Mouse (Mus musculus): ENCODE results near the gene Srsf1. TPM values are rescaled to one million over a fixed set of nuclear protein-coding genes. Genes with fewer than 3 reads are reported as not detected.

Srsf1 gene
- polyA plus RNA-seq, 1 experiment from 2014 or later: 446 TPM

DNA sequence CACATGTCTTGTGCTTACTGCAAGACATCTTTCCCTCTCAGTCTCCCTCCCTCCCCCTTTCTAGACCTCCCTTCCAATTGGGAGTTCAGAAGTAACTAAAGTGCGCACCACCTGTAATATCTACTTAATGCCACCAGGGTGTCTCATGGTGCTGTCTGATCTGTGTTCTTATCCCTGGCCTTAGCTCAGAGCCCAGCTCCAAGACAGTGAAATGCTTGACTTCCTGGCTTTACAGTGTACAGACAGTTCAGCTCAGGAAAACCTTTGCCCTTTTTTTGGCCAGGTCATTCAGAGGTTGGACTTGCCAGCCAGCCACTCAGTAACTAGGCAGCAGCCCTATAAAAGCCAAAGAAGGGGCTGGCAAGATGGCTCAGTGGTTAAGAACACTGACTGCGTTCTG is 12.0 kb downstream of the Srsf1 start:
- peaks cover 14% of the 10 kb centered on the region; the same call in 1 of the 2 replicates for H3K36me3 ChIP-seq (ENCODE audit: insufficient read depth)
- H3K4me2 ChIP-seq: no peak overlapping the region
- no peaks in the 10 kb centered on the region for H3K9me3 ChIP-seq (ENCODE audit: low read depth, low read length)
- no peak overlapping the region for H3K9ac ChIP-seq
- 44% methylated on average over 2 of the region's 2 CpGs for WGBS
- DNase-seq: peak; percentile 88
- H3K4me1 ChIP-seq (ENCODE audit: insufficient read depth): no peaks in the 10 kb centered on the region
- H3K27me3 ChIP-seq (ENCODE audit: insufficient read depth, low read length): no peaks in the 10 kb centered on the region
- peak; percentile 83 for ATAC-seq (ENCODE audit: insufficient read depth)
- H3K27ac ChIP-seq (ENCODE audit: low read depth): no peak overlapping the region
- H3K4me3 ChIP-seq (ENCODE audit: low read depth, low read length): no peak overlapping the region
- peak; percentile 91 for TF ChIP-seq CTCF (IDR thresholded peaks at IDR 0.05; ENCODE audit: low read depth)

DNA sequence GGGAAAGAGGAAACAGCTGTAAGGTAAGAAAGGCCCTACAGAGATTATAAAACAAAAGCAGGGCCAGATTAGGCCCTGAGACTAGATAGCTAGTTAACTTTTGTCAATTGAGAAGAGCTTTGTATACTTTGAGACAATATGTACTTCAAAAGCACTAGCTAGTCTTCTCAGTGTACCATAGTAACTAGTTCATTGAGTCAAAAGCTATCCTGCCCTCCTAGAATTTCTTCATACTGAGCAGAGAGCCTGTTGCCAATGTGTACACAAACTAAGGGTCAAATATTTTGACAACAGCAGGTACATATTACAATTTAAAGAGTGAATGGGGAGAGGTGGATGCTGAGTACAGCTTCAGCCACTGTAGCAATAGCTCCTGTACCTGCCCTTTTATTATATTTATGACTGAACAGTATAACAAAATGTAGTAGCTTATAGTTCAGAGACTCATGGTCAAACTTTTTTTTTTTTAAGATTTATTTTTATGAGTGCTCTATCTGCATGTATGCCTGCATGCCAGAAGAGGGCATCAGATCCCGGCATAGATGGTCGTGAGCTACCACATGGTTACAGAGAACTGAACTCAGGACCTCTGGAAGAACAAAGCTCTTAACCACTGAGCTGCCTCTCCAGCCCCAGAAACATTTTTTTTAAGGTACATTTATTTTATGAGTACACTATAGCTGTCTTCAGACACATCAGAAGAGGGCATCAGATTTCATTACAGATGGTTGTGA is 14.9 kb downstream of the Srsf1 start:
- no peak for DNase-seq

GRCm38 (mm10) chr11:88065732-88066131 is 18.6 kb downstream of the Srsf1 start:
- DNase-seq (no peak), ATAC-seq (ENCODE audit: insufficient read depth) (no peak)
- H3K27me3 ChIP-seq (ENCODE audit: insufficient read depth, low read length): no peaks in the 10 kb centered on the region
- no peak overlapping the region for H3K27ac ChIP-seq (ENCODE audit: low read depth)
- no peak overlapping the region for H3K9ac ChIP-seq
- no peak overlapping the region for H3K4me3 ChIP-seq (ENCODE audit: low read depth, low read length)
- H3K4me1 ChIP-seq (ENCODE audit: insufficient read depth): peaks cover 10% of the 10 kb centered on the region
- no peaks in the 10 kb centered on the region for H3K9me3 ChIP-seq (ENCODE audit: low read depth, low read length)
- TF ChIP-seq CTCF (IDR thresholded peaks at IDR 0.05; ENCODE audit: low read depth): no peak
- H3K36me3 ChIP-seq (ENCODE audit: insufficient read depth): no peaks in the 10 kb centered on the region
- H3K4me2 ChIP-seq: no peak overlapping the region

More for the DNA sequence above, 14.9 kb downstream of the Srsf1 start:
- no peaks in the 10 kb centered on the region for H3K9me3 ChIP-seq (ENCODE audit: low read depth, low read length)
- peak; percentile 30; the same call in 1 of the 2 replicates for TF ChIP-seq CTCF (IDR thresholded peaks at IDR 0.05; ENCODE audit: low read depth)
- H3K27ac ChIP-seq (ENCODE audit: low read depth): no peak overlapping the region
- no peak overlapping the region for H3K4me2 ChIP-seq
- no peaks in the 10 kb centered on the region for H3K4me1 ChIP-seq (ENCODE audit: insufficient read depth)
- H3K27me3 ChIP-seq (ENCODE audit: insufficient read depth, low read length): no peaks in the 10 kb centered on the region
- no peak overlapping the region for H3K4me3 ChIP-seq (ENCODE audit: low read depth, low read length)
- ATAC-seq (ENCODE audit: insufficient read depth): no peak
- H3K9ac ChIP-seq: no peak overlapping the region
- 65% methylated on average over 2 of the region's 2 CpGs for WGBS
- H3K36me3 ChIP-seq (ENCODE audit: insufficient read depth): no peaks in the 10 kb centered on the region

GRCm38 (mm10) chr11:88067191-88067585 is 20.0 kb downstream of the Srsf1 start:
- Histone ChIP-seq H3K27me3 (ENCODE audit: insufficient read depth, low read length) (no peaks in the 10 kb centered on the region), H3K4me3 (ENCODE audit: low read depth, low read length) (peak overlapping the region; percentile 99), H3K9ac (peak overlapping the region; percentile 95), H3K4me2 (peak overlapping the region; percentile 77), H3K27ac (ENCODE audit: low read depth) (peak overlapping the region; percentile 96), H3K4me1 (ENCODE audit: insufficient read depth) (peaks cover 18% of the 10 kb centered on the region), H3K36me3 (ENCODE audit: insufficient read depth) (no peaks in the 10 kb centered on the region), H3K9me3 (ENCODE audit: low read depth, low read length) (no peaks in the 10 kb centered on the region)
- DNase-seq (peak; percentile 64), ATAC-seq (ENCODE audit: insufficient read depth) (no peak)
- 2% methylated on average over 8 of the region's 8 CpGs for WGBS
- TF ChIP-seq CTCF (IDR thresholded peaks at IDR 0.05; ENCODE audit: low read depth): no peak

DNA sequence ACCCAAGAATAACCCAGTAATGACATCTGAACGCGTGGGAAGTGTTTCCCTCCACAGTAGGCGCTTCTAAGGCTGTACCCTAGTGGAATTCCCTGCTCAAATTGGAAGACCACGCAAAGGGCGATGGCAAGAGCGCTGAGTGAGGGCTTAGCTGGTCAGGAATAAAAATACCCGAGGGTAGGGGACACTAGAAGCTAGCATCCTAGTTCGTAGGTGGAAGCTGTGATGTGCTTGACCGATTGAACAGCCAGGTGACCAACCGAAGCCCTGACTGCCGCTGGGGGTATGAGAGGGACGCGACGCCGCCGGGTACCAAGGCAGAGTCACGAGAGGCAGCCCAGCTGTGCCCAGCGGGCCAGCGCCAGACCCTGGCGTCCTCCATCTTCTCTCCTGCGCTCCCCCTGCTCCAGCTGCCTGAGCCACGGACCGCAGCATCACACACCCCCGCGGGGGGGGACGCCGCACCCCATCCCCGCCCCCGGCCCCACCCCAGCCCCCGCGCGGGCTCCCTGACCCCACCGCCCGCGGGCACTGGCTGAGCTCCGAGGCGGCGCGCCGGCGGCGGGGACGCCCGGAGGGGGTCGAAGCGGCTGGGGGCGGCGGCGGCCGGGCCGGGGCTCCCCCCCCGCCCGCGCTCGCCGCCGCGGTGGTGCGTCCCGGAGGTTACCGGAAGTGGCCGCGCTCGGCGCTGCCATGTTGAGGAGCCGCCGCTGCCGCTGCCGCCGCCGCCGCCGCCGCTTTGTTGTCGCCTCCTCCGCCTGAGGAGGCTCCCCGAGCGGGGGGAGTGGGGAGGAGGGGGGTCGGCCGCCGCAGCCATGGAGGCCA is 20.6 kb downstream of the Srsf1 start, which contains the start of gene Vezf1:
Gene Vezf1, plus strand, starts transcription at position 694 of the 825 bp plus-strand sequence.
- H3K4me2 ChIP-seq: peak within 1 kb of the TSS; percentile 77
- H3K9me3 ChIP-seq (ENCODE audit: low read depth, low read length): no peaks in the 10 kb centered on the region
- H3K4me3 ChIP-seq (ENCODE audit: low read depth, low read length): peak within 1 kb of the TSS; percentile 99
- H3K27ac ChIP-seq (ENCODE audit: low read depth): peak within 1 kb of the TSS; percentile 96
- peak within 1 kb of the TSS; percentile 95 for H3K9ac ChIP-seq
- TF ChIP-seq CTCF (IDR thresholded peaks at IDR 0.05; ENCODE audit: low read depth): no peak
- under 1% methylated on average over 43 of the region's 81 CpGs for WGBS
- peak; percentile 91 for ATAC-seq (ENCODE audit: insufficient read depth)
- H3K27me3 ChIP-seq (ENCODE audit: insufficient read depth, low read length): no peaks in the 10 kb centered on the region
- H3K4me1 ChIP-seq (ENCODE audit: insufficient read depth): peaks cover 19% of the 10 kb centered on the region
- no peaks in the 10 kb centered on the region for H3K36me3 ChIP-seq (ENCODE audit: insufficient read depth)
- peak; percentile 90 for DNase-seq

GRCm38 (mm10) chr11:88068411-88069245 is 21.5 kb downstream of the Srsf1 start:
- Histone ChIP-seq H3K9ac (peak overlapping the region; percentile 95), H3K27me3 (ENCODE audit: insufficient read depth, low read length) (no peaks in the 10 kb centered on the region), H3K4me1 (ENCODE audit: insufficient read depth) (peaks cover 19% of the 10 kb centered on the region), H3K9me3 (ENCODE audit: low read depth, low read length) (no peaks in the 10 kb centered on the region), H3K27ac (ENCODE audit: low read depth) (peak overlapping the region; percentile 96), H3K36me3 (ENCODE audit: insufficient read depth) (peaks cover 8% of the 10 kb centered on the region), H3K4me3 (ENCODE audit: low read depth, low read length) (peak overlapping the region; percentile 99), H3K4me2 (peak overlapping the region; percentile 77)
- TF ChIP-seq CTCF (IDR thresholded peaks at IDR 0.05; ENCODE audit: low read depth): no peak
- DNase-seq (peak; percentile 68), ATAC-seq (ENCODE audit: insufficient read depth) (peak; percentile 67)
- WGBS: 0% methylated on average over 85 of the region's 92 CpGs

All from lung, embryonic 14.5 days (tissue).